Mouse (Mus musculus) frontal cortex, adult (tissue): ENCODE measurements around the gene Rnft2.

Experiments
- ATAC-seq: cut with Nextera tagmentation; 2 replicates; pipeline ENCODE4 v1.9.2; 2017; ENCODE audit warnings: mild to moderate bottlenecking, moderate library complexity, mixed read lengths; ENCODE audit not compliant: low TSS enrichment

The Rnft2 gene

GRCm38 (mm10) chr5:118174310-118175009, 70.5 kb downstream of the Rnft2 start:
- no peak for ATAC-seq

DNA sequence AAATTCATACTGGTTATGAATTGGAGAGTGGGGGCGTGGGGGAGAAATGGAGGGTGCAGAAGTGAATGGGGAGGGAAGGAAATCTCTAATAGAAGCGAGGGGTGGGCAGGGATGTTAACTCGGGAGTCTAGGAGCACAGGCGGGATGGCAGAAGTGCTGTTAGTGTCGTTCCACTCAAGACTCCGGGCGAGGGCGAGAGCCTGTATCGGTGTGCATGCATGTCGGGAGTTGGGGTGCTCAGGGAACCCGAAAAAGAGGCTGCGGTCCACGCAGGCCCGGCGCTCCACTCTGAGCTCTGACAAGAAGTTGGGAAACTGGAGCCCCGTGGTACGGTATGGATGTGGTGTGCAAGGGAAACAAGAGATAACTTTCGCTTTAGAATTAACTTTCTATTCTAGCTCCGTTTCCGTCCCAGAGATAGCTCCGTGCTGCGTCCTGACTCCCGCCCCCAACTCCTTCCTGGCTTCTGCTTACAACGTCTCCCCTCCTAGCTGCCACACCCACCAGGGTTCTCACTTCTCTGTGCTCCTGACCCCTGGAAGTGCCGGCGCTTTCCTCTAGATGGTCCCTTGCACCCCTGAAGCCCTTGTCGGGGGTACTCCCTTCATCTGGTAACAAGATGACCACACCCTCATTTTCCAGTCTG, 72.7 kb downstream of the Rnft2 start:
- peak; percentile 32; the same call in 1 of the 2 replicates for ATAC-seq

- peak; percentile 54 for ATAC-seq
These were observed 73.3 kb downstream of the Rnft2 start for GRCm38 (mm10) chr5:118171665-118172064.

DNA sequence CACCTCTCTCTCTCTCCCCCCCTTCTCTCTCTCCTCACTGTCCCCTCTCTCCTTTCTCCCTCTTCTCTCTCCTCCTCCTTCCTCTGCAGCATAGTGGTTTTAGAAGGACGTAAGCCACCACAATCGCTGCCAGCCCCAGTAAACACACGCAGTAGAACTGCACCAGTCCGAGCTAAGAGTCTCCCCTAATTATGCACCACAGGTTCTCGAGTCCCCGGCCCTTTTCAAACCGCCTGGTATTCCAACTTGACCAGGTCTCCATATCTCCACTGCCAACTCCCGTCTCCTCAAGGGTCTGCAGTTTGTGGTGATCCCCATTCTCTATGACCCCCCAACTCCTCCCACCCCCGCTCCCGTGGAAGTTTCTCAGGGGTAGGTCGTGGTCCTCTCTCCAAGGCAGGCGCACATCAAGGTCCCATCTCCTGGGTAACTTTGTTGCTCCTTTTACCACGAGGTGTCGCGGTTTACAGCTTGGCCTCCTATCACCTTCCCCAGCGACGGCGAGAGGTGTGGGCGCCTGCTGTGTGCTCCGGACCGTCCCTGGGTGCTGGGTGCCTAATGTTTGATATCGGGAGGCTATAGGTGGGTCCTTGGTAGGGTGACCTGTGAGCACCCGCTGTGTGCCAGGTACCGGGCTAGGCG, 73.9 kb downstream of the Rnft2 start:
- no peak for ATAC-seq

GRCm38 (mm10) chr5:118169222-118170221, 75.4 kb downstream of the Rnft2 start:
- no peak for ATAC-seq

GRCm38 (mm10) chr5:118167561-118167995, 77.3 kb downstream of the Rnft2 start:
- ATAC-seq = no peak

DNA sequence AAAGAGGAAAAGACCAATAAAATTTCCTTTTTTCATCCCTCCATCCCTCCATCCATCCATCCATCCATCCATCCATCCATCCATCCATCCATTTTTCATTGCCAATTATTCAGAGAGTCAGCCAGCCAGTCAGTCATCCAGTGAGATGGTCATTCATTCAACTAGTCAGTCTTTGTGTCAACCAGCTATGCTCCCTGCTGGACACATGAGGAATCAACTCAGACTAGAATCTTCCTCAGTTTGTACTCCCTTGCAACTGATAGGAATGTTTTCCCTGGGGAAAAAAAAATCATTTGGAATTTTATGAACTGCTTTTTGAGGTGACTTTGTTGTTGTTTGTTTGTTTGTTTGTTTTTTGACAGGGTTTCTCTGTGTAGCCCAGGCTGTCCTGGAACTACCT, 79.5 kb downstream of the Rnft2 start:
- no peak for ATAC-seq

DNA sequence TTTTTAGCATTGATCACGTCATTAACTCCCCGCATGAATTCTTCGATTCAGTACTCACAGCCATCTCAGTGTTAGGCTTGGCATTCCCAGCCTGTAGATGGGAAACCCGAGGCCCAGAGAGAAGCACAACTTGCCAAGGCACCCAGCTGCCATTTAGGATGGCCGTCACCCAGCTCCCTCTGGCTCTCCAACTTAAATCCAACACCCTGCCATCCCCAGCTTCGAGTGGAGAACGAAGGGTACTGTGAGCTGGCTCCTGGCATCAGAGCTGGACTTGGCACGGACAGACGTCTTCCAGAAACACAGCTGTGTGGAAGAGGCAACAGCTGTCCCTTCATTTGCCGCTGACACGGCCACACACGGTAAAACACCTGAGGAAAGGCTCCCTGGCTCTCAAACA, 80.3 kb downstream of the Rnft2 start, which contains the start of gene Hrk:
Hrk (plus strand) TSS at position 68 of the 400 bp plus-strand sequence.
- ATAC-seq = peak; percentile 20; the same call in 1 of the 2 replicates

- ATAC-seq = no peak
These were observed 84.2 kb downstream of the Rnft2 start for GRCm38 (mm10) chr5:118160691-118161090.

DNA sequence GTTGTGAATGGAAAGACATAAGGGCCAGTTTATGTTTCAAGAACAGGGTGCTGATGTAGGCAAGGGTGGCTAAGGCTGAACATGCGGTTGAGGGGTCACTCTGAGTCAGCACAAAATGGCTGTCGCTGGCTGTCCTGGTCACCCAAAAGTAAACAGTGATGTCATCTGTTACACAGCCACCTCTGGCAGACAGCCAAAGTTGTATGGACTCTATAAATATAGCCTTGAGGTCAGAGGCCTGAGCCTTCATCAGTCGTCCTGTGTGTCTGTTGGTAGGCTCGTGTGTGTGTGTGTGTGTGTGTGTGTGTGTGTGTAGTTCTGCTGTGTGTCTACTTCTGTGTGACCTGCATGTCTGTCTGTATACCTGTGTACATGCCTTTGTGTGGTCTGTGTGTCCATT, 87.9 kb downstream of the Rnft2 start:
- ATAC-seq = no peak

GRCm38 (mm10) chr5:118155565-118155947, 89.4 kb downstream of the Rnft2 start:
- ATAC-seq = no peak

DNA sequence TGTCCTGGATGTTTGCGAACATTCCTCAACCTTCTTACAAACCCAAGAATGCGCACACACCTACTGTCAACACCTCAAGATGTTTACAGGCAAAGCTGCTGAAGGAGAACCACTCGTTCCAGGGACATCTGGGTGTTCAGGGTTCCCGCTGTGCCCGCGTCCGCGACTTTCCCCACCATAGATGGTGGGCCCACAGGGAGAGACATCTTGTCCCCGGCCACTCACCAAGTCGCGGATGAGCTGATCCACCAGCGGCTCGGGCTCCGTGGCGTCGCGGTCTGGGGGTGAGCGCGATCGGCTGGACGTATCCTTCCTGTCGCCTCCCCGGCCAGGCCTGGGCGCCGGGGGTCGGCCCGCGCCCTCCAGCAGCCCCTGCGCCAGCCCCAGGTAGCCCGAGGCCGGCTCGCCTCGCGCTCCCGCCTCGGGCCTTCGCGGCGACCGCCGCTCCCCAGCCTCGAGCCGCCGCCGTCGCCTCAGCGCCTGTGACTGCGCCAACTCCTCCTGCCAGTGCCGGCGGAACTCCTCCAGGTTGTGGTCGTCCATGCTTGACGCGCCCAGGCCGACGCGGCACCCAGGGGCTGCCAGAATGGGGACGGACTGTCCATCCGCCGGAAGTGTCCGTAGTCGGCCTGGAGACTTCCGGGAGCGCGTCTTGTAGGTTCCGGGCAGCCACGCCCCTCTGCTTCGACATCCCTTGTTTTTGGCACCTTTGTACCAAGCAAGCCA, 89.9 kb downstream of the Rnft2 start, which contains the start of gene Fbxw8:
Fbxw8 (minus strand) TSS at position 626 of the 726 bp plus-strand sequence.
- peak; percentile 91 for ATAC-seq

- no peak for ATAC-seq
These were observed 95.2 kb downstream of the Rnft2 start for GRCm38 (mm10) chr5:118149711-118150110.

DNA sequence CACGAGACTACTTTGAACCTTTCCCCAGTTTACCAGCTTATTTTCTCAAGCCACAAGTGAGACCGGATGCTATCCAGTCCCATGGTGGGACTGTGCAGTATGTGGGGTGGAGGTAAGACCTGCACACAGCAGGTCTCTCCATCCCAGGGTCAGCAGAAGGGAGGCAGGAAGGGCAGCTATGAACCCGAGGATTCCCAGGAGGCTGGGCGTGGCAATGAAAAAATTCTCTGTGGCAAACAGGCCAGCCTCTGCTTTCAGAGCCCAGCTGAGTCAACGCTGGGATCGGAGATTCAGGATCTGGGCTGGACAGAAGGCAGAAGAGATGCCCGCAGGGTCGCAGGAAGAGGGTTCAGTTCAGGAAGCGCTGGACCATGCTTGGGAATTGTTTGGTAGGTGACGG, 97.7 kb downstream of the Rnft2 start:
- no peak for ATAC-seq

- no peak for ATAC-seq
These were observed 98.8 kb downstream of the Rnft2 start for GRCm38 (mm10) chr5:118145999-118146679.

GRCm38 (mm10) chr5:118145458-118145857, 99.5 kb downstream of the Rnft2 start:
- no peak for ATAC-seq

- ATAC-seq = no peak
These were observed 100.1 kb downstream of the Rnft2 start for GRCm38 (mm10) chr5:118144770-118145169.

- ATAC-seq = no peak
These were observed 100.6 kb downstream of the Rnft2 start for GRCm38 (mm10) chr5:118144327-118144726.

GRCm38 (mm10) chr5:118143211-118144026, 101.5 kb downstream of the Rnft2 start:
- ATAC-seq = no peak
